Mouse (Mus musculus) liver, adult 2 months (tissue): ENCODE data around the gene Gnai2.

Experiments used
- CTCF ChIP-seq: fragments of 200-500 bp; IDR thresholded peaks from 2 replicates; pipeline ENCODE4 v1.5.1; 2011; ENCODE audit warnings: low read depth, low read length, control low read depth
- POLR2A ChIP-seq: fragments of 200-500 bp; IDR thresholded peaks from 2 replicates; pipeline ENCODE4 v1.6.1; 2011; ENCODE audit warnings: low read length, control low read depth; ENCODE audit not compliant: insufficient read depth; ENCODE audit errors: extremely low read depth

GRCm38 (mm10) chr9:107580501-107581317, 54.5 kb downstream of the Gnai2 start, which contains the start of gene Hyal3:
- TF ChIP-seq CTCF (no peak), POLR2A (peak; percentile 87)
